Mouse (Mus musculus): ENCODE data around the gene Gm49398.

The Gm49398 gene

DNA sequence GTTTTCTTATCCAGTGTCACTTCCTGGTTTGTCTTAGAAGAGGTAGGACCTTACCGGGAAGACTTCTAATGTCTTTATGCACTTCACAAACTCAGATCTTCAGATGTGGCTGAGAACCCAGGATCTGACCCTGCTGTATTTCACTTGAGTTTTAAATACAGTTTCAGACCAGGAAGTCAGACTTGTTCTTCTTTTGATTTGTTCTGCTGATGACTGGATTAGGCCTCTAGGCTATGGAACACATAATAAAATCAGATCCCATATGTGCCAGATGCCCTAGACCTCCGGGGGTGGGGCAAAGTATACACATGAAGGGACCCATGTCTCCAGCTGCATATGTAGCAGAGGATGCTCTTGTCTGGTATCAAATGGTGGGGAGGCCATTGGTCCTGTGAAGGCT lies at the start of gene Gm49398:
Gene Gm49398, minus strand, starts transcription at position 101 of the 400 bp plus-strand sequence.
- DNase-seq: no peak

DNA sequence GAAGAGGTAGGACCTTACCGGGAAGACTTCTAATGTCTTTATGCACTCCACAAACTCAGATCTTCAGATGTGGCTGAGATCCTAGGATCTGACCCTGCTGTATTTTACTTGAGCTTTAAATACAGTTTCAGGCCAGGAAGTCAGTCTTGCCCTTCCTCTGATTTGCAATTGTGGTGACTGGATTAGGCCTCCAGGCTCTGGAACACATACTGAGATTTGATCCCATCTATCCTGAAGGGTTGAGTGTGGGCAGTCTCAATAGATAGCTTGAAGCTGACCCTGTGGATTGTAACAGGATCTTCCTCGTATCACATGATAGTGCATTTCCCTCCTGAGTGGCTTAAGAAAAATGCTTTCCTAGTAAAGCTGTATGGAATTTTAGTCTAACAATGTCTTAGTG lies 33.4 kb downstream of the Gm49398 start, which contains the start of gene Cts8:
Gene Cts8, minus strand, starts transcription at position 101 of the 400 bp plus-strand sequence.
- no peak for DNase-seq

DNA sequence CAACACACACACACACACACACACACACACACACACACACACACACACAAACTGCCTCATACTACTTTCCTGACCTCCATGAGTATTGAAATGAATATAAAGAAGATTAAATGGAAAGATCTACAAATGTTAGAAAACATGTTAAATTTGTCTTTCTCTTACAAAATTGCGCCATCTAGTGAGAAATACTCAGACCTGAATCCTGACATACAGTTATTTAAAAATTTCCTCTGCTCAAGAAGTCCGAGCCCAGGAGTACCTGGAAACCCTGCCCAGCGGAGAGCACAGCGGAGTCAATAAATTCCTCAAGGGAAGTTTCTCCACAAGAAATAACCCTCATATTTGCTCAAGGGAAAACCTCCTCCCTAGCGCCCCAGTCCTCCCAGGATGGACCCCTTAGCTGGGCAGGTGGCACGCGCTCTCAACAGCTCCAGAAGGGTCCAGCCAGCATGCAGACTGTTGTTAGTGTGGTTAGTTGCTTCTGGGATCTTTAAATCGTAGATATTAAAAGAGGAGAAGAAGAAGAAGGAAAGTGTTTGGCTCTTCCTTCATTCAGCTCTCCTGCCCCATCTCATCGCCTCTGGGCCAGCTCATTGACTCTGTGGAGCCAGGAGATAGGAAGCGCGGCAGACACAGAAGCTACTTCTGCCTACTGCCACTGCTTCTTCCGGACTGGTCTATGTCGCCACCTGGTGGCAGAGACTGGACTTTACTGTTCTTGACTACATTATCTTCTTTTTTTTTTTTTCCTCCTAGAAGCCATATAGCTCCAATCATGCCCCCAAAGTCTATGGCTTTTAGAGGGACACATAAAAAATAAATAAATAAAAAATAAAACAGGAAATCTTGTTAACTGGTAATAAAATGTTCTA lies 47.3 kb downstream of the Gm49398 start:
- DNase-seq: peak; percentile 66

DNA sequence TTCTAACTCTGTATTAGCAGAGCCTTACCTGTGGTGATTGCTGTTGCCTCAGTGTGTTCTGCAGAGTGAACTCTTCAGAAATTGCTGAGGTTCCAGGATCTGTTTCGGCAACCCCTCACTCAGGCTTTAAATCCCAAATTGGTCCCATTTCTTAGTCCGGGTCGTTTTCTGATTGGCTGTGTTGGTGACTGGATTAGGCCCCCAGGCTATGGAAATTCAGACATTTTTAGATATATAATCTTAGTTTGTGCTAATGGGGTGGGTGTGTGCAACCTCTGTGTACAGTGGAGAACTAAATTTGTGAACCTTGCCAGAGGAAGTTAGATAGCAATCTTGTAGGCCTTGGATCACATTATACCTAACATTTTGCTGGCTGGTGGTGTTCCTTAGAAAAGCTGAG lies 85.3 kb downstream of the Gm49398 start, which contains the start of gene Cts6:
Gene Cts6, minus strand, starts transcription at position 101 of the 400 bp plus-strand sequence.
- DNase-seq: no peak

Measured in liver (tissue).